Mouse (Mus musculus) liver, postnatal 0 days (tissue): ENCODE data around the gene Gm3248. TPM values are rescaled to one million over a fixed set of nuclear protein-coding genes. Genes with fewer than 3 reads are reported as not detected.
"Not testable (repeated sequence)": the region's sequence is repeated elsewhere in the genome, so short reads cannot be mapped to it uniquely, and the experiment has no call there.

Experiments used
- ATAC-seq: fragments of 200-750 bp; cut with Nextera tagmentation; 2 replicates; pipeline ENCODE4 v1.8.0; 2017; ENCODE audit warnings: mild to moderate bottlenecking, moderate library complexity
- DNase-seq: peaks from one replicate; pipeline ENCODE4 v3.0.0-alpha.2; 2016
- H3K27ac ChIP-seq: fragments of 300-500 bp; sonication (generic); 2 replicates; pipeline ENCODE4 v1.5.1; 2014; ENCODE audit warnings: antibody characterized with exemption, moderate library complexity, mild to moderate bottlenecking, low read depth
- H3K27me3 ChIP-seq: fragments of 300-500 bp; sonication (generic); 2 replicates; pipeline ENCODE4 v1.6.1; 2014; ENCODE audit warnings: low read length, control low read depth, mixed read lengths; ENCODE audit not compliant: insufficient read depth
- H3K36me3 ChIP-seq: fragments of 300-500 bp; sonication (generic); replicated peaks from 2 replicates; pipeline ENCODE4 v1.6.1; 2014; ENCODE audit warnings: mild to moderate bottlenecking, control low read depth, low read length, moderate library complexity, mixed read lengths; ENCODE audit not compliant: insufficient read depth
- H3K4me1 ChIP-seq: fragments of 300-500 bp; sonication (generic); 2 replicates; pipeline ENCODE4 v1.6.1; 2014; ENCODE audit warnings: antibody characterized with exemption, mild to moderate bottlenecking, control low read depth; ENCODE audit not compliant: insufficient read depth
- H3K4me2 ChIP-seq: fragments of 300-500 bp; sonication (generic); 2 replicates; pipeline ENCODE4 v1.6.1; 2014; ENCODE audit warnings: low read depth, mild to moderate bottlenecking, low read length, moderate library complexity, mixed read lengths
- H3K4me3 ChIP-seq: fragments of 300-500 bp; sonication (generic); 2 replicates; pipeline ENCODE4 v1.5.1; 2014; ENCODE audit warnings: low read depth, low read length
- H3K9ac ChIP-seq: fragments of 300-500 bp; sonication (generic); replicated peaks from 2 replicates; pipeline ENCODE4 v1.6.1; 2014; ENCODE audit warnings: mild to moderate bottlenecking, moderate library complexity
- H3K9me3 ChIP-seq: fragments of 300-500 bp; sonication (generic); 2 replicates; pipeline ENCODE4 v1.6.1; 2016; ENCODE audit warnings: mild to moderate bottlenecking, control low read depth, low read length, mixed read lengths
- CTCF ChIP-seq: sonication (generic); IDR thresholded peaks from 2 replicates; pipeline ENCODE4 v1.5.1; 2016; ENCODE audit warnings: antibody characterized with exemption, low read depth
- WGBS: fragments of 180-500 bp; shearing (Covaris S2); extraction: QIAGEN DNeasy Blood & Tissue Kit; methylation state at CpG from one replicate; pipeline ENCODE4 v1.1.7; 2014; ENCODE audit not compliant: insufficient replicate concordance; 5-methylcytosine and 5-hydroxymethylcytosine counted together
- polyA plus RNA-seq: library from polyadenylated mRNA; unstranded; fragments of >200 nt; fragmentation: Nextera tagmentation; extraction: Ambion mirVana; gene quantifications from 2 replicates; pipeline ENCODE4 v1.2.1, GENCODE M21; 2015

Gene Gm3248
- polyA plus RNA-seq, result not detected in 2 replicates

GRCm38 (mm10) chr14:5961635-5962034, at the start of gene Gm3248:
Gm3248 (minus strand) TSS chr14:5961745.
- H3K4me2 ChIP-seq, result peak within 1 kb of the TSS; percentile 35; the same call in 1 of the 2 replicates
- H3K36me3 ChIP-seq, H3K9ac ChIP-seq, H3K27me3 ChIP-seq, H3K27ac ChIP-seq, ATAC-seq, H3K4me1 ChIP-seq, H3K9me3 ChIP-seq: not testable (repeated sequence)
- WGBS, result 2% methylated on average over 11 of the region's 23 CpGs
- peak; percentile 13 for DNase-seq
- 0 out of 2 replicates have a peak within 1 kb of the TSS, but pooled peaks have one; percentile 19 for H3K4me3 ChIP-seq

DNA sequence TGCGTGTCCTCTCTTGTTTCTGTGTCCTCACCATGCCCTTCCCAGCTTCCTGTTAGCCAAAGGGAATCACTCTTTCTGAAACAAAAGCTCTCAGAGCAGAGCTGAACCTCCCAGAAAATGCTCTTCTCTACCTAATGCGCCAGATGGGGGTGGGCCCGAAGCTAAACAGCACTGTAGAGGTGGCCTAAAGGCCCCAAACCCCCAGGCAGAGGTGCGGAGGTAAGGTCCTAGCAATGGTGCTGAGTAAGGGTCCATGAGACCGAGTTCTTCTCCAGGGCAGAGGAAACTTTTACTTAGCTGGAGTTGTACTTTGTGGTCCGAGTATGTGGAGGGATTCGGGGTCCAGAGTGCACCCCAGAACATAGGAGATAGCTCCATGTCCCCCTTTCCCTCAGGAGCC, 25.6 kb upstream of the Gm3248 start:
- H3K27ac ChIP-seq, H3K9ac ChIP-seq, H3K9me3 ChIP-seq, H3K36me3 ChIP-seq, H3K4me2 ChIP-seq, H3K4me1 ChIP-seq, H3K27me3 ChIP-seq, DNase-seq, H3K4me3 ChIP-seq, ATAC-seq: not testable (repeated sequence)
- 73% methylated on average over 3 of the region's 7 CpGs for WGBS

DNA sequence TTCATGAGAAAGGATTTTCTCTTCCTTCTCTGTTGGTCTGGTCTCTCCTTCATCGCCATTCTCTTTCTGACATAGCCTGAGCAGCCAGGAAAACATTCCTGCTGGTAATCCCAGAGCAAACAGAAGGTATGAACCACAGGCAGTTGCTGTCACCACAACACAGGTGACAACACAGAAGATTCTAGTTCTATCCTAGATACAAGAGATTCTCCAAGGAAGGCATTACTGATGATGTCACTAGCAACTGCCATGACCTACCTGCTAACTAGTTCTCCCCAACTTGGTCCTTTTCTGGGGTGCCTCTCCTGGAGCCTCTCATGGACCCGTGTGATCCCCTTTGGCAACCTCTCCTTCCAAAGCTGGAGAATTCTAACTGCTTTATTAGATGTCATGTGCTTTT, 17.5 kb upstream of the Gm3248 start, which contains the start of gene Gm3453:
Gene Gm3453 (minus strand): TSS at position 101 of the 400 bp plus-strand sequence.
- DNase-seq, H3K9me3 ChIP-seq, H3K27me3 ChIP-seq, H3K4me3 ChIP-seq, H3K9ac ChIP-seq, H3K4me2 ChIP-seq, H3K4me1 ChIP-seq, H3K36me3 ChIP-seq, H3K27ac ChIP-seq, ATAC-seq: not testable (repeated sequence)
- 44% methylated on average over 2 of the region's 2 CpGs for WGBS

DNA sequence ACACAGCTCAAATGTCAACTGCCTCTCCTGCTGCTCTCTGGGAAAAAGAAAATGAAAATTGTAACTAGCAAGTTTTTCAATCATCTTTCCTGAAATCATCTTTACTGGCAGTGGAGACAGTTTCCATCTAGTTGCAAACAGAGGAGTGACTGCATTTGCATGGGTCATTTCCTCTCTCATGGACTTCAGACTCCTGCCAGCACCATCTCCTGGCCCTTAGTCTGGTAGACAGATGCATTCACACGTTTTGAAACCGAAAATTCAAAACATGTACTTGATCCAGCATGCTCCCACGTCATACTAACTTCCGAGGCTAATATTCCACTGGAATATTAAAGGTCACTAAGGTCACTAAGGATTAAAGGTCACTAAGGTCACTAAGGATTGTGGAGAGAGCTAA, 896 bp upstream of the Gm3248 start:
- not testable (repeated sequence) for H3K4me3 ChIP-seq, H3K27ac ChIP-seq, H3K9ac ChIP-seq, H3K4me1 ChIP-seq, H3K27me3 ChIP-seq, H3K9me3 ChIP-seq, H3K4me2 ChIP-seq, ATAC-seq, H3K36me3 ChIP-seq, DNase-seq
- WGBS, result 34% methylated on average over 4 of the region's 4 CpGs

DNA sequence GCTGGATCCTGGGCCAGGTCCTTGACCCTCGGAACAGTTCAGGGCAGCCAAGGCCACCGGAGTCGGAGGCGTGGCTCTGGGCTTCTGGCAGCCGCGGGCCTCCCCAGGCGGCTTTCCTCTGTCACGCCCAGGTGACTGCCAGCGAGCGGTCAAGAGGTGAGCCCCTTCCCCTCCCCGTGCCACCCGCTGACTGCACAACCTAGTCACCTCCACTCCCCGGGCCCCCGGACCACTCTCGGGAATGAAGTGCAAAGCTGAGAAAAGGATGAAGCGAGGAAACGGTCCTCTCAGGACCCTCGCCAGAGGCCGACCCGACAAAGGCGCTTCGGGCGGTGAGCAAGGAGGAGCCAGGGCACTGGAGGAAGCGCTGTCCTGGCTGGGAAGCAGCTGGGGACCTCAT, 443 bp downstream of the Gm3248 start:
- H3K4me2 ChIP-seq, result peak overlapping the region; percentile 35; the same call in 1 of the 2 replicates
- H3K27me3 ChIP-seq, H3K4me1 ChIP-seq, H3K27ac ChIP-seq, H3K9ac ChIP-seq, ATAC-seq, H3K36me3 ChIP-seq, H3K9me3 ChIP-seq: not testable (repeated sequence)
- DNase-seq, result peak; percentile 11
- 1% methylated on average over 14 of the region's 24 CpGs for WGBS
- H3K4me3 ChIP-seq, result 0 out of 2 replicates have a peak overlapping the region, but pooled peaks have one; percentile 19

DNA sequence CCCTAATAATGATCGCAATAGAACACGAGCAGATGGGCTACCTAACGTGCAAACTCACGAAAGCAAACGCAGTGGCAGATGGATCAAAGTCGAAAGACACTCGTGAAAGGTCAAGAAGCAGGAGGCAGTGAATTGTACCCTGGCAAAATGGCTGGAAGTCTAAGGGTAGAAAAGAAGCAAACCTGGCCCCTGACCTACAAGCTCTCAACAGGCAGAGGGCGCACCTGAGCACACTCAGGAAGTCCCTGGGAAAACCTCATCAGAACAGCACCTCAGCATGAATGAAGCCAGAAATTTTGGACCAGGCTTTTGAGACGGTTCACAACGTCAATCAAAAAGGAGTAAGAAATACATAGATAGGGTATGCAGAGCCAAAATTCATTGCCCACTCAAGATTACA, 1.1 kb downstream of the Gm3248 start:
- ATAC-seq, H3K27me3 ChIP-seq, DNase-seq, H3K4me3 ChIP-seq, H3K36me3 ChIP-seq, H3K4me1 ChIP-seq, H3K9me3 ChIP-seq, H3K27ac ChIP-seq, H3K4me2 ChIP-seq, H3K9ac ChIP-seq: not testable (repeated sequence)
- WGBS, result 2% methylated on average over 3 of the region's 10 CpGs
- TF ChIP-seq CTCF, result peak; percentile 7; the same call in 1 of the 2 replicates

GRCm38 (mm10) chr14:5923276-5923675, 38.3 kb downstream of the Gm3248 start:
- H3K4me2 ChIP-seq, DNase-seq, H3K9ac ChIP-seq, H3K27me3 ChIP-seq, H3K9me3 ChIP-seq, H3K4me1 ChIP-seq, H3K4me3 ChIP-seq, ATAC-seq, H3K36me3 ChIP-seq, H3K27ac ChIP-seq: not testable (repeated sequence)
- 59% methylated on average over 7 of the region's 7 CpGs for WGBS

DNA sequence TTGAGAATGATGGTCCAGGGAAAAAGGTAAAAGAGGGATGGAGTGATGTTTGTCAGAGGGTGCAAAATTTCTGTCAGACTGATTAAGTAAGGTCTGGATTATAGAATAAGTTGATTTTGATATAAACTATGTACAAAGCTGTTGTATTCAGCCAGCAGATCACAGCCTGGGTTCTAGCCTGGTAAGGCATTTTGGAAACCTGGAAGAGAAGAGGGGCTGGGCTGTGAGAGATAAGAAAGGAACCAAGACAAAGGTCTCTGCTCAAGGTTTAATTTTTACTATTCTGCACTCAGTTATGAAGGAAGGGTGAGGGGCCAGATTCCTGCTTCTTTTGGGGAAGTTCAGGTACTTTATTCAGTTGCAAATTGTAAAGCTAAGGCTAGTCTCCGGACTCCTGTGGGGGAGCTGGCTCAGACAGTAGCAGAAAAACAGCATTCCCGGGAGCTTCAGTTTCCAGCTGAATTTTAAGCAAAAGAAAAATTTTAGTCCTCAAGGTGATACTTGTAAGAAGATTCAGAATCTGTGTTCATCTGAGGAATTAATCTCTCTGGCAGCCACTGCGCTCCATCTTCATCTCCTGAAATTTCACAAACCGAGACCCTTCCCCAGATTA, 43.1 kb downstream of the Gm3248 start:
- DNase-seq, result not testable (repeated sequence)
- 83% methylated on average over 4 of the region's 4 CpGs for WGBS

GRCm38 (mm10) chr14:5913701-5914100, 47.8 kb downstream of the Gm3248 start:
- H3K36me3 ChIP-seq, H3K4me3 ChIP-seq, H3K9ac ChIP-seq, H3K4me2 ChIP-seq, H3K27ac ChIP-seq, DNase-seq, H3K27me3 ChIP-seq, ATAC-seq, H3K4me1 ChIP-seq, H3K9me3 ChIP-seq: not testable (repeated sequence)
- 64% methylated on average over 2 of the region's 2 CpGs for WGBS

More for the DNA sequence above, 43.1 kb downstream of the Gm3248 start:
- H3K4me1 ChIP-seq, H3K4me3 ChIP-seq, H3K9ac ChIP-seq, H3K36me3 ChIP-seq, H3K27ac ChIP-seq, ATAC-seq, H3K4me2 ChIP-seq, H3K9me3 ChIP-seq, H3K27me3 ChIP-seq: not testable (repeated sequence)
